Mouse (Mus musculus): ENCODE measurements around the gene Gm21725.
"Not testable (repeated sequence)": the region's sequence is repeated elsewhere in the genome, so short reads cannot be mapped to it uniquely, and the experiment has no call there.

Gene Gm21725

DNA sequence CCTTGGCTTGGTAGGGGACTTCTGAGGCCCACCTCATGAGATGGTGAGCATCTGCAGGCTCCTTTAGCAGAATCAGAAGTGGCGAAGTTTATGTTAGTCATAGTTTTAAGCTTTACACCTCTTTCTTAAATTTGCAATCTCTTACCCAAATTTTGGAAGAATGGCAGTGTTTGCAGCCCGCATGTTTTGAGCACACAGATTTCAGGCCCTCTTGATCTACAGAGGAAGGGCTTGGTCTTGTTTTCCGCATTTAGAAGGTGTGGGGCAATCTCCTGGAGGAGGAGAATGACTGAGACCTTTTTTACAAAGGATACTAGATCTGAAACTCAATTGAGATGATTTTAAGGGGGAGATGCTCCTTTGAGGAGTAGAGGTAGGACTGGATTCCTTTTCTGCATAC is at the start of gene Gm21725:
Gene Gm21725 (minus strand): TSS at position 101 of the 400 bp plus-strand sequence.
- DNase-seq (ENCODE audit: low spot score in 2 of 2) = not testable (repeated sequence)
